Mouse (Mus musculus) left cerebral cortex, postnatal 4 days (tissue): ENCODE measurements around the gene Cap1. TPM values are rescaled to one million over a fixed set of nuclear protein-coding genes. Genes with fewer than 3 reads are reported as not detected.

Experiments
- DNase-seq: peaks from one replicate; pipeline ENCODE4 v3.0.0-alpha.2; 2022
- intact Hi-C: fragments of 180-260 bp; cut with DNase I; formaldehyde crosslinking; loops from one replicate; pipeline ENCODE4 v1.15.1; 2025
- total RNA-seq, 2 experiments: library from RNA; stranded (reverse); gene quantifications; 2 replicates each; pipeline ENCODE4 v1.2.3; 2021

The Cap1 gene
- total RNA-seq: 100 to 1,000 TPM; 174 to 186 TPM

DNA sequence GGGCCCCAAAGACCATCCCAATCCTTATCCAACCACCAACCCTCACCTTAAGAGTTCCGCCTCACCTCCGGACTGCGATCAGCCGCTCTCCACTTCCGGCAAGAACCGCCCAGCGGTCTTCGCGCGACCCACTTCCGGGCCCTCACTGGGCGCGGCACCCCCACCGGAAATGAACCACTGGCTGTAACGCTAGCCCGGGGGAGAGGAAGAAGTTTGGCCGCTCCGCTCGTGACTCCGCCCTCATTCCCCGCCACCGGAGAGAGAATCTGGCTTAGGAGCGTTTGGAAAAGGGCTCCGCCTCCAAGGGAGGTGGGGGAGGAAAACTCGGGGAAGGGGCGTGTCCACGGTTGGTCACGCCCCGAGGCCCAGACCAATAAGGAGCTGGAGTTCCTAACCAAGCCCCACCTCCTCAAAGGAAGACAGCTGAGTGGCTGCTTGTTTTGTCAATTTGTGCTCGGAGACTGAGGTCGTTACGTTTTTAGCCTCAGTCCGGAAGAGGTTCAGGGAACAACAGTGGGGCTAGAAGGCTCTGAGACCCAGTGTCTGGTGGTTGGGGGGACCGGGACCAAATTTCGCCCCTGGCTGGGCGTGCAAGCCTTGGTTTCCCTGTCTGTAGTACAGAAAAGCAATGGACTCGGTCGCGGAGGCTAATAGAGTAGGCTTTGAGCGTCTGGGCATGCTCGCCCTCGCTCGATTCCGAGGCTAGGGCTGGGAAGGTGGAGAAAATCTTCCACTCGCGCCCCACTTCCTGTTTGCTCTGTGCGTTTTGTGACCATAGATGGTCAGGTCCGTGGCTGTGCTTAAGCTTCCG lies at the start of gene Cap1:
TSS of gene Cap1 (minus strand) at position 289 of the 811 bp plus-strand sequence.
- peak; percentile 97 for DNase-seq
- intact Hi-C loops: no loop called here

DNA sequence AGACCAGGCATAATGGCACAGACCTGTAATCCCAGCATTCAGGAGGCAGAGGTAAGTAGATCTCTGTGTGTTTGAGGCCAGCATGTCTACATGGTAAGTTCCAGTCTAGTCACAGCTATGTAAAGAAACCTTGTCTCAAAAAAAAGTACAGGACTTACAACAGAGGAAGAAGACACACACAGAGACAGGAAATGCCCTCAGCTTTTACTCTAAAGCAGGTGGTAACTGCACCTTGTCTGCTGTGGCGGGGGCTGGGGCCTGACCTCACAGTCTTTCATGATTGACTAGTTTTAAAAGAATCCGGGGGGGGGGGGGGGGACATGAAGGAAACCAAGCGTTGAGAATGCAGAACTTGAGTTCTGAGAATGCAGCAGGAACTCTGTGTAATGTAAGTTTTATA lies 48.0 kb upstream of the Cap1 start:
- DNase-seq: no peak

DNA sequence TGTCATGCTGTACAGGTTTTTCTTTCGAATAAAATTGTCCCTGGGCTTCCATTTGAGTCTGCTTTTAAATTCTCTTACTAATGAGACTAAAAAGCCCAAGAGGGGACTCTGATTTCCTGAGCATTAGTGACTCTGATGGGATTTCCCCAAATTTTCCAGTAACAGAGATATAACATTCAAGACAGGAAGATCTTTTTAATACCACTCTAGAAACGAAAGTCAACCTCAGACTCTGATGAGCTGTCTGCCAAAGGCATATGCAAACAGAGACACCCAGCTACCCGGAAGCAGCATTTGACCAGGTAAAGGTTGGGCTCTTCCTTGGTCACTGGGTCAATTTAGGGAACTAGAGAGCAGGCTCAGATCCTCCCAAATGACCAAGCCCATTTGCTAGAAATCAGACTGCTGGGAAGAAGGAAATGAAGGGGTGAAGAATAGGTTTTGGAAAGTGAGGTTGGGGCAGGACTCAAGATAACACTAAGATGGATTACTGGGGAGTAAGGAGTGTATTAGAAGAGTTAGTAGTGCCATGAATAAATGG lies 47.3 kb upstream of the Cap1 start:
- intact Hi-C loops: no loop called here
- no peak for DNase-seq

More for the DNA sequence above, 48.0 kb upstream of the Cap1 start:
- intact Hi-C loops: no loop called here

DNA sequence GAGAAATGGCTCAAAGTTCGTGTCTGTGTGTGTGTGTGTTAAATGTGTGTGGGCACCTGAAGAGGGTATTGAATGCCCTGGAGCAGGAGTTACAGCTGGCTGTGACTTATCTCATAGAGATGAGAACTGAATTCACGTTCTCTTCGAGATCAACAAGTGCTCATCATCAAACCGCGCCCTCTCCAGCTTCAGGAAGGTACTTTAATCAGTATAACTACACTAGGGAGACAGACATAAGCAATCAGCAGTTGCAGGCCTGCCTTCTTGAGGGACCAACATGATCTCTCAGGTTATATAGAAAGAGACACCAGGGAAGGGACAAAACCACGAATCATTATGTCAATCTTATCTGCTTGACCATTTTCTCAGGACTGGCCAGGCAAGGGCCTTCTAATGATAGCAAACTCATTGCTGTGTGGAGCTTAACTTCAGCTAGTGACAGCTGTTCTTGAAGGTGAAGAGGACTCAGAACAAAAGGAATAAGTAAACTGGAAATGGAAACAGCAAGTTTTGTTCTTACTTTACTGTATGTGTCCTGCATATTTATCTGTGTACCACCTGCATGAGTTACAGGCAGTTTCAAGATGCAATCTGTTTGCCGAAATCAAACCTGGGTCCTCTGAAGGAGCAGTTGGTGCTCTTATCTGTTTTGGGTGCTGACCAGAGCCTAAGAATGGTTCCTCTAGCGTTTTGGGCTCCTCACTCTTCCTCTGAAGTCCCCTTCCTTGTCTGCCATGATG lies 46.6 kb upstream of the Cap1 start:
- DNase-seq: no peak
- intact Hi-C loops: no loop called here

- DNase-seq: no peak
- intact Hi-C loops: no loop called here
Observed at GRCm38 (mm10) chr4:122930939-122931590, 45.2 kb upstream of the Cap1 start.

DNA sequence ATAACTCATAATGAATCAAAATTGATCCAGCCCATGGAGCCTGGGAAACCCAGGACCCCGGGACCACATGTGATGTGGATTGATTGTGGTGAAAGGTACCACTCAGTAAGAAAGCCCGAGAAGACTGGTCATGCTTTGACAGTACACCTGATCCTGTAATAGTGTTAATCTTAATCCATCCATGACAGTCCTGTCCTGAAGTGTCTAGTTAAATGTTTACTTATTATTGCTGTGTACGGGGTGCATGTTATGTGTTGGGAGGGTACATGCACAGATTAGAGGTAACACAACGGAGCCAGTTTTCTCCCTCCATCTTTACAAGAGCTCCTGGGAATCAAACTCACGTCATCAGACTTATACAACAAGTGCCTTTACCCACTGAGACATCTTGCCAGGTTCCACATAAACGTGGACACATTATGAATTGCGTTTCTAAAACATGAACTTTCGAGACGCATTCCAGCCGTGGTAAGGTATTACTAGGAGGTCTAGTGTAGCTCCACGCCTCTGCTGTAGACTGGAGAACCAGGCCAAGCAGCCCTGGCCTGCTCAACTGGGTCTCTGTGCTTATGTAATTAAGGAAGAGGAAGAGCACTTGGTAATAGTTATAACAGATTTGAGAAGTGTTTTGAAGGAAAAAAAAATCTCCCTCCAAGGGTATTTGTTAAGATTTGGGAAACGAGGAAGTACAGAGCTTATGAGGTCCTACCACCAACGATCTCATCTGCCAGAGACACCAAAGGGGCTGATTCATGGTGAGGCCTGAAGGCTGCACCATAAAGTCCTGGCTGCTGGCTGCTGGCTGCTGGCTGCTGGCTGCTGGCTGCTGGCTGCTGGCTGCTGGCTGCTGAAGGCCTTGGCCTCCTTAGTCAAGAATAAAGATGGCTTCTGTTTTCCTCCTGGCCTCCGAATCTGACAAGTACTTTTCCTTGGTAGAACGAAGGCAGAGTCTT lies 37.8 kb upstream of the Cap1 start:
- intact Hi-C loops: no loop called here
- no peak for DNase-seq

DNA sequence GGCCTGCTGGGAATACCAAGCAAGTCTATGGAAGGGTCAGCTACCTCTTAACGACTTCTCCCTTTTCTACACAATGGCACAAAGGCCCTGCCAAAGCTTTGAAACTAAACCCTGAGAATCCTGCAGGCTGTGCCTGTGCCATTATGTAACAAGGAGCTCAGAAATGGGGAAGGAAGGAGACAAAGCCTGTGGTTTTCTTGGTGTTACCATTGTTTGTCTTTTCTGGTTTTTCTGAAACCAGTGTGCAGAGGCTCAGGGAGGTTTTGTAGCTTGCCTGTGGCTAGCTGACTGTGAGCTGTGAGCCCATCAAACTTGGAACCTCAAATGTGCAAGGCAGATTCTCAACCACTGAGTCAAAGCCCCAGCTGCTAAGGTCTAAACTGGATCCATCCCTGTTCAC lies 37.0 kb upstream of the Cap1 start:
- intact Hi-C loops: no loop called here
- no peak for DNase-seq

- DNase-seq: no peak
- intact Hi-C loops: no loop called here
Observed at GRCm38 (mm10) chr4:122915985-122916384, 30.1 kb upstream of the Cap1 start.

- DNase-seq: no peak
- intact Hi-C loops: no loop called here
Observed at GRCm38 (mm10) chr4:122914186-122914585, 28.3 kb upstream of the Cap1 start.

GRCm38 (mm10) chr4:122912613-122913012 lies 26.8 kb upstream of the Cap1 start:
- intact Hi-C loops: no loop called here
- no peak for DNase-seq

DNA sequence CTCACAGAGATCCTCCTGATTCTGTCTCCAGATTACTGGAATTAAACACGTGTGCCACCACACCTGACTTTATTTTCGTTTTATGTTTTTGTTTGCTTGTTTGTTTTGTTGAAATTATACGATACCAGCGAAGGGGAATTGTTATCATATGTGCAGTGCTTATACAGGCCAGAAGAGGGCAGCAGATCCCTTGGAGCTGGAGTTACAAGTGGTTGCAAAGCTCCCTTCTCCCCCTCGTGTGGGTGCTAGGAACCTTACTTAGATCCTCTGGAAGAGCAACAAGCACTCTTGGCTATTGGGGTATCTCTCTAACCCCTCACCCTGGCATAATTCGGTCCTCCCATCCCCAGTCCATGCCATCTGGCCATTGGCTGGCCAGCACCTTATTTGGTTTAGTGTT lies 24.7 kb upstream of the Cap1 start:
- intact Hi-C loops: no loop called here
- no peak for DNase-seq

DNA sequence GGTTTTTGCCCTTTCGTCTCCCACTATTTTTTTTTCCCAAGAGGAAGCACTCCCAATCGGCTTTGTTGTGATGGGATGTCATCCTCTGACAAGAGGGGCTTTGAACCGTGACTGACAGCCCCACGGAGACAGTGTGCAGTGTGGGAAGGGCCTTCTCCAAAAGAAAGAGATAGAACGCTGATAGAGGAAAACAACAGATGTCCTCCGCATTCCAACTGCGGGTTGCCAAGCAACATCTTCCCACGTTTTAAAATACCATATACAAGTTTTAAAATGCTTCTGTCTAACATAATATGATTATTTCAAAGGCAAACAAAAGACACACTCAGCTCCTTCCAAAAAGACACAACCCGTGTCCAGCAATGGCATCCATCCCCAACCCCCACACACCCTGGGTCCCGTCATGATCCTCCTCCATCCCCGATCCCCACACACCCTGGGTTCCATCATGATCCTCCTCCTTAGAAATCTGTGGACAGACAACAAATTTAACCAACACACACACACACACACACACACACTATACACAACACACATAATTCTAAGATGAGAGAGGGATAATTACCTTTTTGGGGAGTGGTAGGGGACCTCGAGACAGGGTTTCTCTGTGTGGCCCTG lies 23.8 kb upstream of the Cap1 start:
- intact Hi-C loops: no loop called here

DNA sequence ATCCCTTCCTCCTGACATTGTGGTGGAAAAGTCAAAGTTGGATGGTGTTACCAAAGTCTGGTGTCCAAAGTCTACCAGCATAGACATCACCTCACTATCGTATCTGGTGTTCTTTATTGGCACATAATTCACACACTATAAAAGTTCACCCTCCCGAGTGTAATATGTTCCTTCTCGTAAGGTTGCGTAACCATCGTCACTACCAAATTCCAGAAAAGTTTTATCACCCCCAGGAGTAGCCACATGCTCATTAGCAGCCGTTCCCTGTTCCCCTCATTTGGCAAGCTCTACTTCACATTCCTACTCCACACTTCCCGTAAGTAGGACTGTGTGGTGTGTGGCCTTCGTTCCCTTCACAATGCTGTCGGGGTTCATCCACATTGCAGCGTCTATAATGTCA lies 19.5 kb upstream of the Cap1 start:
- intact Hi-C loops: no loop called here
- no peak for DNase-seq

More for the DNA sequence above, 23.8 kb upstream of the Cap1 start:
- DNase-seq: no peak

GRCm38 (mm10) chr4:122903709-122904108 lies 17.9 kb upstream of the Cap1 start:
- intact Hi-C loops: no loop called here
- DNase-seq: no peak

DNA sequence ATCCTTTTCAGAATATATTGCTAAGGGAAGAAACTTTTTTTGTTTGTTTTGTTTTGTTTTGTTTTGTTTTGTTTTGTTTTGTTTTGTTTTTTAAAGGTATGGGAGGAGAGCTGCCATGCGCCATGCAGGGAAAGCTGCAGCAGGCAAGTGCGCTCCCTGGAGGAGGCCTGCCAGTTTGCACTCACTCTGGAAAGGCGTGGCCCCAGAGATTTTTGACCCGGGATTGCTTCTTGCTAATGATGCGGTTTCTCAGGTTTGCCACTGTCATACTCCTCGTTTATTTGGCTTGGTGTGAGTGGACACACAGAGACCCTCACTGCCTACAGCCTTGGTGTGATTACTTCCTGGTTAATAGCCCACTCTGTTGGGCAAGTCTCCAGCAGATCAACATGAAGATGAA lies 16.3 kb upstream of the Cap1 start:
- intact Hi-C loops: no loop called here
- DNase-seq: peak; percentile 11

- peak; percentile 62 for DNase-seq
- intact Hi-C loops: loop anchor here (5.0 kb wide), 2 partner anchors 89 to 184 kb away; no protein-coding TSS in a partner anchor
Observed at GRCm38 (mm10) chr4:122898313-122898712, 12.5 kb upstream of the Cap1 start.

- intact Hi-C loops: loop anchor here (5.0 kb wide), 2 partner anchors 90 to 185 kb away; no protein-coding TSS in a partner anchor
Observed at GRCm38 (mm10) chr4:122897750-122898149, 11.9 kb upstream of the Cap1 start.

DNA sequence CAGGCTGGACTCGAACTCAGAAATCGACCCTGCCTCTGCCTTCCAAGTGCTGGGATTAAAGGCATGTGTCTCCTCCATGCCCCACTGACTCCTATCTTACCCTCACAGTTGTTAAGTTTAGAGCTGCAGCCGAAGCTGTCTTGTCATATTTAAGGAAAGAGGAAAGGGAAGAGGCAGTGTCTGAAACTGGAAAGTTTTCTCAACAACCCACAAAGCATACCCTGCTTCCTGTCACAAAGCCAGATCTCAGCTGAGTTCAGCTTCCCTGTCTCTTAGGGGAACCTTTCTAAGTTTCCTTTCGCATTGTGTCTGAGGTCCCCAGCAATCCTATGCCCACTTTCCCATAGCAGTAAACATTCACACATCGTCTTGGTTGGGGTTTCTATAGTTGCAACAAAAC lies 6.3 kb upstream of the Cap1 start:
- intact Hi-C loops: no loop called here
- DNase-seq: no peak

More at GRCm38 (mm10) chr4:122897750-122898149, 11.9 kb upstream of the Cap1 start:
- no peak for DNase-seq

DNA sequence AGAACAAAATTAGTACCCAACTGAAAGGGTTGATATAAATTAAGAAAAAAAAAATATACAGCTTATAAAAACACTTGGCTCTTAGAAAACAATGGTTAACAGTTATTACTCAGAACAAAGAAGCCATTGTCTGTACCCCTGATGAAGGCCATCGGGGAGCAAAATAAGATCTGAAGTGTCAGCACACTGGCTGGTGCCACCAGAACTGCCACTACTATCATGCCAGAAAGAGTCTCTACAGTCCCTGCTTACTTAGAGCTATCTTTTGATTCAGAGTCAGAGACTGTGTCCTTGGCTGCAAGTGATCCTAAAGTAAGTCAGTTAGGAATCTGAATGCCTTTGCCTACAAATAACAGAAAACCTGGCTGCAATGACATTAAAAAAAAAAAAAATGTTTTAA lies 5.7 kb upstream of the Cap1 start:
- intact Hi-C loops: no loop called here
- no peak for DNase-seq
